Mouse (Mus musculus): Measurements from ENCODE around the gene Atp2c2. TPM values are rescaled to one million over a fixed set of nuclear protein-coding genes. Genes with fewer than 3 reads are reported as not detected.

The Atp2c2 gene
- polyA plus RNA-seq, 1 experiment from 2014 or later, result 2.4 TPM

GRCm38 (mm10) chr8:119784141-119784574 lies 84.3 kb downstream of the Atp2c2 start:
- Histone ChIP-seq H3K4me1 (replicated peaks; ENCODE audit: control insufficient read depth, insufficient read depth, low read length) (no peaks in the 10 kb centered on the region; the same call in 1 of the 2 replicates), H3K27me3 (replicated peaks; ENCODE audit: control insufficient read depth, insufficient read depth, low read length) (no peaks in the 10 kb centered on the region), H3K9ac (ENCODE audit: low read depth, low read length) (no peak overlapping the region), H3K36me3 (ENCODE audit: control insufficient read depth, insufficient read depth) (no peaks in the 10 kb centered on the region), H3K4me2 (replicated peaks; ENCODE audit: low read depth) (no peak overlapping the region), H3K27ac (ENCODE audit: low read depth, low read length) (no peak overlapping the region), H3K9me3 (ENCODE audit: control insufficient read depth) (no peaks in the 10 kb centered on the region), H3K4me3 (ENCODE audit: low read depth, low read length) (no peak overlapping the region)
- ATAC-seq, result no peak; the same call in 1 of the 2 replicates
- no peak for TF ChIP-seq CTCF (IDR thresholded peaks at IDR 0.05; ENCODE audit: low read depth)
- WGBS, result 45% methylated on average over 9 of the region's 9 CpGs

DNA sequence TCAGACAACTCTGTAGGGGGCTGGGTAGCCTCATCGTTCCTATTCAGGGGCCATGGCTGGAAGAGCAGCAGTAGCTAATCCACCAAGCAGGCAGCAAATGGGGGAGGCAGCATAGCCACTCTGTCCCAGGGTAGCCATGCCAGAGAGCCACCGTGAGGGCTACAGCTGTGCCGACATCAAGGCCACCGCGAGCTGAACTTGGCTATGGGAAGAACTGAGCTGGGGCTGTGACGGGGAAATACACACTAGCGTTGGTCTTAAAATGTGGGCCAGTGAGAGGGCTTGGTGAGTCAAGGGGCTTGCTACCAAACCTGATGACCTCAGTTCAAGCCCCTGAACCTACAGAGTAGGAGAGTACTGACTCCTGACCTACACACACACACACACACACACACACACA lies 84.9 kb downstream of the Atp2c2 start:
- no peaks in the 10 kb centered on the region for H3K36me3 ChIP-seq (ENCODE audit: control insufficient read depth, insufficient read depth)
- H3K4me3 ChIP-seq (ENCODE audit: low read depth, low read length), result no peak overlapping the region
- WGBS, result 82% methylated on average over 7 of the region's 7 CpGs
- no peak overlapping the region for H3K27ac ChIP-seq (ENCODE audit: low read depth, low read length)
- H3K9ac ChIP-seq (ENCODE audit: low read depth, low read length), result no peak overlapping the region
- ATAC-seq, result no peak
- TF ChIP-seq CTCF (IDR thresholded peaks at IDR 0.05; ENCODE audit: low read depth), result no peak
- no peaks in the 10 kb centered on the region for H3K9me3 ChIP-seq (ENCODE audit: control insufficient read depth)
- no peaks in the 10 kb centered on the region for H3K27me3 ChIP-seq (replicated peaks; ENCODE audit: control insufficient read depth, insufficient read depth, low read length)
- no peak overlapping the region for H3K4me2 ChIP-seq (replicated peaks; ENCODE audit: low read depth)
- no peaks in the 10 kb centered on the region; the same call in 1 of the 2 replicates for H3K4me1 ChIP-seq (replicated peaks; ENCODE audit: control insufficient read depth, insufficient read depth, low read length)

DNA sequence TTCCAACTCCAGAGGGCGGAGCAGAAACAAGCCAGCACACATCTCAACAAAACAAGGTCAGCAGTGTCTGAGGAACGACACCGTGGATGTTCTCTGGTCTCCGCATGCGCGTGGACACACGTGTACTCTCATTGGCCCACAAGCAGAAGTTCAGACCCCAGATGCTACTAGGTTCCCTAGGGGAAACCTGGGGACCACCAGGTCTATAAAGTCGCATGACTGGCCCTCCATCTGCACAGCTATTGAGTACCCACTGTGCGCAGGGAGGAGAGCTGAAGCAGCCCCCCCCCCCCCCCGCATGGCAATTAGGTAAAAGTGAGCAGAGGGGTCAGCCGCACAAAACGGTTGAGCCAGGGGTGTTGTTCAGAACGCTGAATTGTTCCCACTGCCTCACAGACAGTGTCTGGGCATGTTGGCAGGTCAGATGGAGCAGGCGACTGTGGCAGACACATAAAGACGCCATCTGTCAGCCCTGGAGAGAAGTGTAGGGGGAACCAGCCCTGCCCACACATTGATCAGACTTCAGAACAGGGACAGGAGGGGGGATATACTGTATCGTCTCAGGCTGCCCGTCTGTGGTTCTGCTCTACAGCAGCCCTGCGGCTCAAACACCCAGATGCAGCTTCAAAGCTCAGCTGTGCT lies 86.1 kb downstream of the Atp2c2 start:
- 70% methylated on average over 18 of the region's 18 CpGs for WGBS
- ATAC-seq, result no peak
- Histone ChIP-seq H3K4me3 (ENCODE audit: low read depth, low read length) (no peak overlapping the region), H3K4me1 (replicated peaks; ENCODE audit: control insufficient read depth, insufficient read depth, low read length) (no peaks in the 10 kb centered on the region; the same call in 1 of the 2 replicates), H3K9me3 (ENCODE audit: control insufficient read depth) (no peaks in the 10 kb centered on the region), H3K9ac (ENCODE audit: low read depth, low read length) (no peak overlapping the region), H3K27ac (ENCODE audit: low read depth, low read length) (no peak overlapping the region), H3K36me3 (ENCODE audit: control insufficient read depth, insufficient read depth) (no peaks in the 10 kb centered on the region), H3K27me3 (replicated peaks; ENCODE audit: control insufficient read depth, insufficient read depth, low read length) (no peaks in the 10 kb centered on the region), H3K4me2 (replicated peaks; ENCODE audit: low read depth) (no peak overlapping the region)
- TF ChIP-seq CTCF (IDR thresholded peaks at IDR 0.05; ENCODE audit: low read depth), result no peak

- Histone ChIP-seq H3K27ac (ENCODE audit: low read depth, low read length) (no peak overlapping the region), H3K9ac (ENCODE audit: low read depth, low read length) (no peak overlapping the region), H3K36me3 (ENCODE audit: control insufficient read depth, insufficient read depth) (no peaks in the 10 kb centered on the region), H3K4me2 (replicated peaks; ENCODE audit: low read depth) (no peak overlapping the region), H3K27me3 (replicated peaks; ENCODE audit: control insufficient read depth, insufficient read depth, low read length) (no peaks in the 10 kb centered on the region), H3K4me1 (replicated peaks; ENCODE audit: control insufficient read depth, insufficient read depth, low read length) (peaks cover 6% of the 10 kb centered on the region; the same call in 1 of the 2 replicates), H3K4me3 (ENCODE audit: low read depth, low read length) (no peak overlapping the region), H3K9me3 (ENCODE audit: control insufficient read depth) (no peaks in the 10 kb centered on the region)
- no peak for ATAC-seq
- WGBS, result 86% methylated on average over 3 of the region's 3 CpGs
- no peak for TF ChIP-seq CTCF (IDR thresholded peaks at IDR 0.05; ENCODE audit: low read depth)
These were observed 87.1 kb downstream of the Atp2c2 start for GRCm38 (mm10) chr8:119786871-119787270.

GRCm38 (mm10) chr8:119787341-119787740 lies 87.5 kb downstream of the Atp2c2 start:
- Histone ChIP-seq H3K4me2 (replicated peaks; ENCODE audit: low read depth) (no peak overlapping the region), H3K9me3 (ENCODE audit: control insufficient read depth) (no peaks in the 10 kb centered on the region), H3K4me3 (ENCODE audit: low read depth, low read length) (no peak overlapping the region), H3K27me3 (replicated peaks; ENCODE audit: control insufficient read depth, insufficient read depth, low read length) (no peaks in the 10 kb centered on the region), H3K4me1 (replicated peaks; ENCODE audit: control insufficient read depth, insufficient read depth, low read length) (peaks cover 10% of the 10 kb centered on the region; the same call in 1 of the 2 replicates), H3K9ac (ENCODE audit: low read depth, low read length) (no peak overlapping the region), H3K27ac (ENCODE audit: low read depth, low read length) (no peak overlapping the region), H3K36me3 (ENCODE audit: control insufficient read depth, insufficient read depth) (no peaks in the 10 kb centered on the region)
- ATAC-seq, result no peak
- 28% methylated on average over 4 of the region's 4 CpGs for WGBS
- TF ChIP-seq CTCF (IDR thresholded peaks at IDR 0.05; ENCODE audit: low read depth), result no peak

GRCm38 (mm10) chr8:119788607-119789381 lies 89.0 kb downstream of the Atp2c2 start:
- H3K4me2 ChIP-seq (replicated peaks; ENCODE audit: low read depth), result no peak overlapping the region
- H3K27ac ChIP-seq (ENCODE audit: low read depth, low read length), result no peak overlapping the region
- no peaks in the 10 kb centered on the region for H3K36me3 ChIP-seq (ENCODE audit: control insufficient read depth, insufficient read depth)
- no peak overlapping the region for H3K9ac ChIP-seq (ENCODE audit: low read depth, low read length)
- no peak overlapping the region for H3K4me3 ChIP-seq (ENCODE audit: low read depth, low read length)
- H3K27me3 ChIP-seq (replicated peaks; ENCODE audit: control insufficient read depth, insufficient read depth, low read length), result no peaks in the 10 kb centered on the region
- no peak for ATAC-seq
- no peak for TF ChIP-seq CTCF (IDR thresholded peaks at IDR 0.05; ENCODE audit: low read depth)
- no peaks in the 10 kb centered on the region for H3K9me3 ChIP-seq (ENCODE audit: control insufficient read depth)
- H3K4me1 ChIP-seq (replicated peaks; ENCODE audit: control insufficient read depth, insufficient read depth, low read length), result peaks cover 13% of the 10 kb centered on the region; the same call in 1 of the 2 replicates
- 84% methylated on average over 9 of the region's 9 CpGs for WGBS
